Mouse (Mus musculus) MEL-GATA-1-ER (cell line): ENCODE measurements at regions not wholly inside any gene's neighbourhood (a gene's known extent, or its start where the extent isn't known, plus 50 kb on each side); places are given as distances from the start of the nearest gene placed in this dataset.

Source experiments
- DNase-seq: peaks from one replicate; pipeline ENCODE4 v3.0.0-alpha.2; 2012; ENCODE audit warnings: low read depth; ENCODE audit errors: extremely low read depth

- no peak for DNase-seq
These were observed 369.3 kb upstream of the Gm10306 start for GRCm38 (mm10) chr4:94186997-94187396.

DNA sequence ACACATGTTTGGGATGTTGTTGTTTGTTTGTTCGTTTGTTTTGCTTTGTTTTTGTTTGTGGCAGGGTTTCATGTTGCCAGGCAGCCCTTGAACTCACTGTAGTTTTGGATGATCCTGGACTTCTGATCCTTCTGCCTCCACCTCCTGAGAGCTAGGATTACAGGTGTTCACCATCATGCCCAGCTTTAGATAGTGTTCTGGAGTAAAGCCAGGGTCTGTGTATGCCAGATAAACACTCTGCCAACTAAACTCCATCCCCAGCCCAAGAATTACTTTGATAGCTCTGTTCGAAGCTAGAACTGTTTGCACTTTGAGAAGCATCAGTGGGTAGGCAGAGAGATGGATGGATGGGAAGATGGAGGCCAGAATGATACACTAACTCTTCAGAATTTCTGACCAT, 368.0 kb upstream of the Gm10306 start:
- no peak for DNase-seq

- no peak for DNase-seq
These were observed 367.5 kb upstream of the Gm10306 start for GRCm38 (mm10) chr4:94188888-94189287.

DNA sequence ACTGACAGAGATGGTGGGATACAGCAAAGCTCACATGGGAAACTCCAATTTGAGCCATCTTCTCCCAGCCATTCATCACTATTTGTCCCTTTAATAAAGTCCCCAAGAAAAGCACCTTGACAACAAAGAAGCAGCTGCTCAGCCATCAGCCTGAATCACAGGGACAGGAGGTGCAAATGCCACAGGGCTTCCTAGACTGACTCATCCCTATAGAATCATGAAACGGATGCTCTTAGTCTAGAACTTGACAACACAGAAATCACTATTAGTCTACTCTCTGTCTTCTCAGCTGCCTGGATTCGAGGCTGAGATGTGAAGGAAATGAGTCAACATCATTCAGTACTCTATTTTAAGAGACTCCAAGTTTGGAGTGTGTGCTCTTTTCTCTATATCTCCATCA, 365.4 kb upstream of the Gm10306 start:
- DNase-seq = no peak

- no peak for DNase-seq
These were observed 340.1 kb upstream of the Gm10306 start for GRCm38 (mm10) chr4:94216265-94216664.

GRCm38 (mm10) chr4:94235650-94236206, 320.6 kb upstream of the Gm10306 start:
- no peak for DNase-seq

GRCm38 (mm10) chr4:94256026-94256425, 300.3 kb upstream of the Gm10306 start:
- no peak for DNase-seq

GRCm38 (mm10) chr4:94261136-94261535, 295.2 kb upstream of the Gm10306 start:
- no peak for DNase-seq

DNA sequence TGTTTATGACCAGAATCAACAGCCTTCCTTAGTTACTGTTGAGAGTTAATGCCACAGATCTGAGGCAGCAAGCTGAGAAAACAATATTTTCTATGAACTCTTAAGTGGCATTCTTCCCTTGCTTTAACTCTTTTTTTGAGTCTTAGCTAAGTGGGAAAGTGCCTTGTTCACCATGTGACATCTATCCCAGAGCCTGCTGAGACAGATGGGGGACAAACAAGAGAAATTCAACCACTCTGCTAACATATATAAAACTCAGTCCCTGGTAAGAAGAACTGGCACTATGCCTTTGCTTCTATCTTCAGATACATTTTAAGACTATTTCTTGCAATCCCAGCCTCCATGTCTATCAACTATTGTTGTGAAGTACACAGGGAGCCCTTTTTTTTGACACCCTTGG, 274.6 kb upstream of the Gm10306 start:
- no peak for DNase-seq

DNA sequence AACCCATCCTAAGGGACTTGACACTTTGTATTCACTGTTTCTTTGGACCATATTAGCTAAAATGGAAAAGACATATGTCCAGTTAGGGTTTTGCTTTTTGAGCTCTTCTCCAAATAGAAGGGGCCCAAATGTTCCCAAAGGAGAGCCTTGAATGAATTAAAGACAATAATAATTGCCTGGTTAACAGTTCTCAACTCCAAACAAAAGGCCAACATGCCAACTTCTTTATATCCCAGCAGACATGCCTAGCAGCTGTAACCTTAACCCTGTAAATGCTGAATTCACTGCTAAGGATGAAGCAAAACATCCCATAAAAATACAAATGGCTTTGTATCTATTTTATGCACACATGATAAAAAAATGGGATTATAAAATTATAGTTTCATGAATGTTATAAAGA, 264.2 kb upstream of the Gm10306 start:
- DNase-seq = no peak

- no peak for DNase-seq
These were observed 239.0 kb upstream of the Gm10306 start for GRCm38 (mm10) chr4:94317298-94317697.

- DNase-seq = no peak
These were observed 229.6 kb upstream of the Gm10306 start for GRCm38 (mm10) chr4:94326759-94327158.

DNA sequence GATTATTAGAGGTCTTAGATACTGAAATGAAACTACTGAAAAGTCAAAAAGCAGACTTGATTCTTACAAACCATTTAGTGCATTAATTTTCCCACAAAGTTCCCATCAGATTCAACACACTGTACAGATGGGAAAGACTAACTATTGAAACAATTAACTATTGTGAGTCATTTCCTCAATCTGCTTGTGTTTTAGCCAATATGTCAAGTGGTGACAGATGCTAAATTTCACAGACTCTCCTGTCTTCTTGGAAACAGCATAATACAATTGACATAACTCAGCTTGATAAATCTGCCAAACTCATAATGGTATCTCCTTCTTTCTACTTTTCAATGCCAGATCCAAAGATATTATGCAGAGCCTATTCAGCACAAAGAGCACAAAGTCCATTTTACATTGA, 213.0 kb upstream of the Gm10306 start:
- DNase-seq = no peak

- DNase-seq = no peak
These were observed 207.1 kb upstream of the Gm10306 start for GRCm38 (mm10) chr4:94349273-94349672.

- DNase-seq = no peak
These were observed 199.4 kb upstream of the Gm10306 start for GRCm38 (mm10) chr4:94356982-94357381.

DNA sequence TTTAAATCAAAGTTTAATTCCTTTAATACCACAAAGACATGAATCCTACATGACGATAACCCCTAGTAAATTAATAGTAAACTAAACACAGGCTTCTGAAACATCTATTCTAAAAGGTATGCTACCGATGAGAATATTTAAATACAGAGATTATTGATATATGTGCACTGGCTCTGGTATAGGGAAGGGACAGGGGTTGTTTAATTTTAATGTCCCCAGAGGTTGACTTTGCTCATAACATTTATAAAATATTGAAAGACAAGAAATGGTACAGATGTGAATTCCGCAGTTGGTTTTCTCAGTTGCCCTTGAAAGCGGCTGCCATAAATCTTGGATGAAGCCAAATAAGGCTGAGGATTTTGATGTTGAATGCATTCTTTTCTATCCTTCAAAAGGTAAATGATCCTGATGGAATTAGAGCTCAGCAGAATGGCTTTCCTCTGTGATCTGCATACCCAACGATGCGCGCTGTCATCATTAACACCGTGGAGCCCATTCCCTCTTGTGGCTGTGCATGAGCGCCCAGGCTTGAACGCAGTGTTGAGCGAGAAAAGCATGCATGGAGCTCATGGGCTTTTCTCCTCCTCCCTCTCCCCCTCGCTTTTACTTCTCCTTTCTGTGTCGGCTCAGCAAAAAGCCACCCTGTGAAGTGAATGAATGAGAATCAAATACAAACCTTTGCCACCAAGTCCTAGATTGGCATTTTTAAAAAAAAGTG, 195.4 kb upstream of the Gm10306 start:
- DNase-seq = no peak

- DNase-seq = no peak
These were observed 194.7 kb upstream of the Gm10306 start for GRCm38 (mm10) chr4:94361528-94362217.

DNA sequence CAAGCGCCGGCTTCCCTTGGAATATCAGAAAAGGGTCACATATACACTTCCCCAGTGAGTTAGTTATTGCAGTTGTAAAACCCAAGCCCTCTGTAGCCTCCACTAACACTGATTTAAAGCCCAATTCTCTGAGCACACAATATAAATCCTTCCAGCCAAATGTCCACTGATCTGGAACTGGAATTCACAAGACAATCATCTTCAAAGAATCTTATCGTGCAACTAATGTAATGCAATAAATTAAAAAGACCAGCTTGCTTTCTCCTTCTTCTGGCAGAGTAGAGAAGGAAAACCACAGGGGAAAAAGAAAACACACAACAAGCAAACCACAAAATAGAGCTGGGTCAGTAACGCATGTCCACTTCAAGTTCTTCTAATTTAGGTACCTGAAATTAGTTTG, 191.0 kb upstream of the Gm10306 start:
- no peak for DNase-seq

DNA sequence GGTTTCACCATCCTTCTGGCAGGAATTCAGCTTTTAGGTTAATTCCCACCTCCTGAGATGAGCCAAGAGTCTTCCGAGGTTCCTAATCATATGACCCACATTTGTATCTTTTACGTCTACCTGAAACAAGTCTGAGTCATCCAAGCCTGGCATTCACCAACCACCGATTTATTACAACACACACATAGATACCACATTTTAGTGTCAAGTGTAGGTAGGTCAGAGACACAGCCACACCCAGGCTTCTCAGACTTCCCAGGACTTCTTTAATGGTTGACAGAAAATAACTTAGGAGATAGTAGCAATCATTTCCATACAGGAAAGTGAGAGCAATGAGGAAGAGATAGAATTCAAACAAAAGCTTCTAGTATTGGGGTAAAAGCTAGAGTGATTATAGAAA, 189.2 kb upstream of the Gm10306 start:
- no peak for DNase-seq

- no peak for DNase-seq
These were observed 185.4 kb upstream of the Gm10306 start for GRCm38 (mm10) chr4:94370981-94371380.

DNA sequence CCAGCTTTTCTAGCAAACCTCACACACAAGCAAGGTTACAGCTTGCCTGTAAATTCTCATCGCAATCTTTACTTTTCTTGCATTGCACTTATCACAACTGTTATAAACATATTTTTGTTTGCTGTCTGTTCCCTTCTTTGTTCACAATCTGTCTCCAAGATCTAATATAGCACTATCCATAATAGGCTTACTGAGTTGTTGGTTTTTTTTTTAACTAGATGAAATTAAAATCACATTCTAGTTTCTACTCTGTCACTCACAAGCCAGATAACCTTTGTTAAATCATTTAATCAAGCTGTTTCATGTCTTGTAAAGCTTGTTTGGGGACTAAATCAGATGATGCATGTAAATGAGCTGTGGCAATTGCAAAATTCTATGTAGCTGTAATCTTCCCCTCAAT, 180.1 kb upstream of the Gm10306 start:
- no peak for DNase-seq

DNA sequence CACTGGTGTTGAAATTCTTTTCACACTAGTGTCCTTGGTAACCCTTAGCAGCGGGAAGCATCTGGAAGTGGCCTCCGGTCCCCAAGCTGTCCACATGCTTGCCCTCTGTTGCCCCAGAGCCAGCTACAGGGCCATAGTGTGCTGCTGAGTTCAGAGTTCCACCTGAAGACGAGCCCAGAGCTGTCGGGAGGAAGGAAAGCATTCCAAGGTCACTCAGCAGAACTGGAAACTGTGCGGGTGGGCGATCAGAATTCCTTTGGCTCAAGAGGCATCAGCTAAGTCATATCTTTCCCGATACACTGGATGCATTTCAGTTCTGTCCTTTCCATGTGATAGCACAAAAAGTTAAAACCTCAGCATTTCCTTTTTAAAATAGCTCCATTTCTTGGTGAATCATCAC, 170.6 kb upstream of the Gm10306 start:
- no peak for DNase-seq

DNA sequence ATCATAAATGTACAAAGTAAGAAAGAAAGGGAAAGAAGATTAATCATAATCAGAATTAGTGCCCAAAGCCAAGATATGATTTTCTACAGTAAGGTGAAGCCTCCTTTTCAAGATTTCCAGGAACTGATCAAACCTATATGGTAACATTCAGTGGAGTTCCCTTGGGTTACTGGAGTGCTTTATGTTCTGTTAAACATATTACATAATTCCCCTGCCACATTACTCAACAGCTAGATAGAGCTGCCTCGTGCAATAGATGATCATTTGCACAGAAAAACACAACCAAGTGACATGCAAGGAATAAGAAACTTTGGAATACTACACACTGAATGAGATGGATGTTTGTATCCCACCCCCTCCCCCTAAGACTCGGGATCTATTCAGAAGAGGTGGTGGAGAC, 168.0 kb upstream of the Gm10306 start:
- DNase-seq = no peak
